Mouse (Mus musculus) cerebellum, postnatal 14 days (tissue): Measurements from ENCODE around the gene Maf.
A peak's percentile ranks its signal among the peaks of the same experiment; 100 is the strongest.

Source experiments
- DNase-seq, 2 experiments: peaks; one replicate each; pipeline ENCODE4 v3.0.0; 2021; ENCODE audit warnings: mixed read lengths in 2 of 2

Maf gene

GRCm38 (mm10) chr8:115707731-115708590 is at the start of gene Maf:
Gene Maf (minus strand): TSS chr8:115707794.
- DNase-seq: peak; percentile 39 to 63

GRCm38 (mm10) chr8:115756965-115757364 is 49.4 kb upstream of the Maf start:
- no peak for DNase-seq

- peak; percentile 73 to 82 for DNase-seq
Observed at GRCm38 (mm10) chr8:115756027-115756426, 48.4 kb upstream of the Maf start.

GRCm38 (mm10) chr8:115754694-115755093 is 47.1 kb upstream of the Maf start:
- no peak for DNase-seq

- peak; percentile 27 to 48 for DNase-seq
Observed at GRCm38 (mm10) chr8:115753801-115754200, 46.2 kb upstream of the Maf start.

- no peak for DNase-seq
Observed at GRCm38 (mm10) chr8:115747426-115747825, 39.8 kb upstream of the Maf start.

- peak in 1 of 2 experiments; percentile 32 for DNase-seq
Observed at GRCm38 (mm10) chr8:115745648-115746047, 38.1 kb upstream of the Maf start.

- no peak for DNase-seq
Observed at GRCm38 (mm10) chr8:115743441-115743840, 35.8 kb upstream of the Maf start.

GRCm38 (mm10) chr8:115742646-115743045 is 35.1 kb upstream of the Maf start:
- no peak for DNase-seq

GRCm38 (mm10) chr8:115741964-115742363 is 34.4 kb upstream of the Maf start:
- no peak for DNase-seq

- no peak for DNase-seq
Observed at GRCm38 (mm10) chr8:115739756-115740155, 32.2 kb upstream of the Maf start.

GRCm38 (mm10) chr8:115732401-115732800 is 24.8 kb upstream of the Maf start:
- DNase-seq: no peak

- DNase-seq: no peak
Observed at GRCm38 (mm10) chr8:115726807-115727206, 19.2 kb upstream of the Maf start.

GRCm38 (mm10) chr8:115726231-115726630 is 18.6 kb upstream of the Maf start:
- DNase-seq: no peak

- DNase-seq: peak in 1 of 2 experiments; percentile 20
Observed at GRCm38 (mm10) chr8:115719126-115719525, 11.5 kb upstream of the Maf start.

- DNase-seq: no peak
Observed at GRCm38 (mm10) chr8:115718621-115719020, 11.0 kb upstream of the Maf start.

GRCm38 (mm10) chr8:115715262-115715661 is 7.7 kb upstream of the Maf start:
- DNase-seq: no peak

- DNase-seq: no peak
Observed at GRCm38 (mm10) chr8:115711106-115711505, 3.5 kb upstream of the Maf start.

GRCm38 (mm10) chr8:115709931-115710330 is 2.3 kb upstream of the Maf start:
- no peak for DNase-seq

GRCm38 (mm10) chr8:115708936-115709780 is 1.6 kb upstream of the Maf start:
- peak; percentile 87 to 88 for DNase-seq

GRCm38 (mm10) chr8:115706861-115707730 is 498 bp downstream of the Maf start:
- peak; percentile 65 to 76 for DNase-seq

GRCm38 (mm10) chr8:115706411-115706860 is 1.2 kb downstream of the Maf start:
- DNase-seq: peak; percentile 40 to 70
